Mouse (Mus musculus) ovary, postnatal 14 days (tissue): ENCODE results near the gene Ddx56.
"Not testable (repeated sequence)": the region's sequence is repeated elsewhere in the genome, so short reads cannot be mapped to it uniquely, and the experiment has no call there.

ENCODE experiments used
- DNase-seq: peaks from one replicate; pipeline ENCODE4 v3.0.0; 2022; ENCODE audit warnings: low spot score

Ddx56 gene

DNA sequence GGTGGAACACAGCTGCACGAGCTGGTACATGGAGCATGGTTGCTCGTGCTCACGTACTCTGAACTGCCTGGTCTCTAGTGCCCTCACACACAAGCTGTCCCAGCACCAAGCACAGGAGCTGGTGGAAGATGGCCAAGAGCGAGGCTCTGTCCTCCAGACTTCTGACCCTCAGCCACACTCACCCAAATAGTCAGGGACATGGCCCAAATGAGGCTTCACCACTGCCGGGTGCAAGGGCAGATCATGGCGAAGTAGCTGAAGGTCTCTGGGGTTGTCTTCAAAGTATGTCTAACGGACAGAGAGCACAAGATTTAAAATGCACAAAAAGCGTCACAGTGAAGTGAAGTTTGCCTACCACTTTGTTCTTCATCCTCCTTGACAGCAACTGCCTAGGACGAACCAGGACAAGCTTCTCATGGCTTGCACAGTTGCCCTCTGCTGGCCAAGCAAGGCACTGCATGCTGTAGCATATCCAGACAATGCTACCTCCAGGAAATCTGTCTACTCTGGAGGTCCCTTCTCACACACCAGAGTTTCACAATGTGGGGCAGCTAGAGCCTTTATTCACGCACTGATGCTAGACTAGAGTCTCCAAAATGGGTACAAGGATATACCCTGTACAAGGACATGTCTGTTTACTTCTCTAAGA is 6.0 kb downstream of the Ddx56 start:
- peak; percentile 48 for DNase-seq

DNA sequence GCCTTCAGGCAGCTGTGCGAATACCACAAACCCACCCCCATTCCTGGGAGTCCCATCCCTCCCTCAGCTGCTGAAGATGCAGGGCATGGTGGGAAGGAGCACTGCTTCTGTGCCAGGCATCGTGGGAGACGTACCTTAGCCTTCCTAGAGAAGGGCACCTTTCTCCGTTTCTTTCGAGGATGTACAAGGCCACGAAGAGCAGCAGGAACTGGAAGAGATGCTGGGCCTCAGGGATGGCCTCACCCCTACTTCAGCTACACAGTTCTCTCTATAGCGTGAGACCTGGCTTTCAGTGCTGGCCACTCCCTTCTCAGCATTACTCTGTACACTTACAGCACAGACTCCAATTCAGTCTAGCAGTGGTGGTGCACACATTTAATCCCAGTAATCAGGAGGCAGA is 8.2 kb downstream of the Ddx56 start:
- no peak for DNase-seq

DNA sequence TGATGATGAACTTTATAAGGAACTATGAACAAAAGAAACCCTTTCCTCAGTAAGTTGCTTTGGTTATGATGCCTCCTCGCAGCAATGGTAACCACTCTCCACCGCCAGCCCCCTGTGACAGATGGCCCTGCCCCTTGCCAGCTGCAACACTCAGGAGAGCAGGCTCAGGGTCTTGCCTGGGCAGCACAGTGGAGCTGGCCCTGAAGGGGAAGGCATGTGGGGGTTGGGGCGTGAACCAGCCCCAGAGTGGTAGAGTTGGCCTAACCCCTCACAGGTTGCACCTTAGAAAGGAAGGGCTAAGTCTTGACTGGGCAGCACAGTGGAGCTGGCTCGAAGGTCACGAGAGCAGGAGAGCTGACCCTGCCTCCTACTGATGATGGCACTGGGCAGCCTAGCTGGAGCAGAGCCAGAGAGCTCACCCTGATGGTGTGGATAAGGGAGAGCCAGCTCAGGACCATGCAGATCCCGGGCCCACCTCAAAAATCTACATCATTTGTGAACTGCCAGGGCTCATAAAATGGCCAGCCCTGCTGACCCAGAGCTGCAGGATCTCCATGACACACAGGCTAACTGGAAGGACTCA is 11.0 kb downstream of the Ddx56 start:
- no peak for DNase-seq

- DNase-seq: not testable (repeated sequence)
These were observed 13.0 kb downstream of the Ddx56 start for GRCm38 (mm10) chr11:6254602-6255001.

GRCm38 (mm10) chr11:6252824-6253223 is 14.7 kb downstream of the Ddx56 start:
- DNase-seq: no peak

DNA sequence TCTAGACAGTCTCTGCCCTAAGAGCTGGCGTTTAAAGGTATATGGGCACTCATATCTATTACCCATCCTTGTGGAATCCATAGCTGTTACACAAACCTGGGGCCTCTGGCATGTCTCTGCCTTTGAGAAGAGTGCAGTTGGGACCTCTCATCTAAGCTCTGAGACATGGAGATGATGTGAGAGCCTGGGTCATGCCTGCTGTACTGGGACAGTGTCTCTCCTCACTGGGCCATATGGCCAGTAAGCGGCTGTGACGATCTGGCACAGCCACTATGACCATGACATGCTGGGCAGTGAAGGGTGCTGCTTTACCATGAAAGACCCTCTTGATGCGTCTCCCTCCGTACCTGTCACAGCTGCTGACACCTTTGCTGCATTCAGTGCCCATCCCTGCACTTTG is 15.3 kb downstream of the Ddx56 start:
- DNase-seq: no peak

GRCm38 (mm10) chr11:6244707-6245106 is 22.9 kb downstream of the Ddx56 start:
- DNase-seq: no peak

- no peak for DNase-seq
These were observed 34.5 kb downstream of the Ddx56 start for GRCm38 (mm10) chr11:6233025-6233424.

- no peak for DNase-seq
These were observed 37.6 kb downstream of the Ddx56 start, which contains the start of gene Npc1l1 for GRCm38 (mm10) chr11:6230012-6230411. Gene Npc1l1 (minus strand): TSS chr11:6230143.

- no peak for DNase-seq
These were observed 42.9 kb downstream of the Ddx56 start for GRCm38 (mm10) chr11:6224541-6225229.

DNA sequence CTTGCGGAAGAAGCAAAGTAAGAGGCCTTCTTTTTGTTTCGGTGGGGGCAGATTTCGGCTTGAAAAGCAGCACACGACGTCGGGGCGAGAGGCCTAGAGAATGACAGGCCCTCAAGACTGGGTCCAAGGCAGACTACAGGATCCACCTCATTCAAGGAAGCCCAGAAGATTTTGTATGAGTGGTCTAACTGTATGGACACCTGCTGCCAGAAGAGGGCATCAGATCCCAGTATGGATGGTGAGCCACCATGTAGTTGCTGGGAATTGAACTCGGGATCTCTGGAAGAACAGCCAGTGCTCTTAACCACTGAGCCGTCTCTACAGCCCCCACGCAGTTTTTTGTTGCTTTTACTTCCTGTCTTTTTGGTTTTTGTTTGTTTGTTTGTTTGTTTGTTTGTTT is 45.4 kb downstream of the Ddx56 start:
- no peak for DNase-seq

GRCm38 (mm10) chr11:6219967-6220366 is 47.6 kb downstream of the Ddx56 start:
- no peak for DNase-seq

DNA sequence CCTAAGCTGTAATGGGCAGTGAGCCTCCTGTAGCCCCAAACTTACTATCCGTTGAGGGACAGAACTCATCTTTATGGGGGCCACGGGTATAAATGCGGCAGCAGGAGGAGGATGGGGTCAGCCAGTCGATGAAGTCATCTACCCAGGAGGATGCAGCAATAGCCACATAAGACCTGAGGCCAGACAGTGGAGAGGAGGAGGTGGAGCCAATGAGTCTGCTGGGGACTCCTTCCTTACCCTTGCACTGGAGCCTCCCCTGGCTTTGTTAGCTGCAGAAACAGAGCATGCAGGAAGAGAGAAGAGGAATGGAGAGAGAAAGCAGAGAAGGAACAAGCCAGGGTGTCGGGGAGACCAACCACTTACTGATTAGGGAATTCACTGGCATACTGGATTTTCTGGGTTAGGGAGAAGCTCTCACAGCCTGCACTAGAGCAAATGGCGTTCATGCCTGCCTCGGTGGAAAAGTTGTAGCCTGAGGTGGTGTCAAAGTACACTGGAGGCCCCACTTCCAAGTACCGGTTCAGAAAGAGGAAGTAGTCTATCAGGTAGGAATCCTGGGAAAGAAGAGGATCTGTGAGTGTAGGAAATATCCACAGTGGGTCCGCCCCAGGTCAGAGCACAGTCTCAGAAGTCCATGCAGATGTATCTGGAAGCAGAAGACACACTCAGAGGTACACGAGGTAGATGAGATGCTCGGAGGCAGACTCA is 49.2 kb downstream of the Ddx56 start:
- DNase-seq: no peak

GRCm38 (mm10) chr11:6216834-6217233 is 50.7 kb downstream of the Ddx56 start:
- DNase-seq: no peak
